Mouse (Mus musculus): ENCODE results near the gene Fat1. TPM values are rescaled to one million over a fixed set of nuclear protein-coding genes. Genes with fewer than 3 reads are reported as not detected.

The Fat1 gene
- polyA plus RNA-seq, 1 experiment, result 50.4 TPM

DNA sequence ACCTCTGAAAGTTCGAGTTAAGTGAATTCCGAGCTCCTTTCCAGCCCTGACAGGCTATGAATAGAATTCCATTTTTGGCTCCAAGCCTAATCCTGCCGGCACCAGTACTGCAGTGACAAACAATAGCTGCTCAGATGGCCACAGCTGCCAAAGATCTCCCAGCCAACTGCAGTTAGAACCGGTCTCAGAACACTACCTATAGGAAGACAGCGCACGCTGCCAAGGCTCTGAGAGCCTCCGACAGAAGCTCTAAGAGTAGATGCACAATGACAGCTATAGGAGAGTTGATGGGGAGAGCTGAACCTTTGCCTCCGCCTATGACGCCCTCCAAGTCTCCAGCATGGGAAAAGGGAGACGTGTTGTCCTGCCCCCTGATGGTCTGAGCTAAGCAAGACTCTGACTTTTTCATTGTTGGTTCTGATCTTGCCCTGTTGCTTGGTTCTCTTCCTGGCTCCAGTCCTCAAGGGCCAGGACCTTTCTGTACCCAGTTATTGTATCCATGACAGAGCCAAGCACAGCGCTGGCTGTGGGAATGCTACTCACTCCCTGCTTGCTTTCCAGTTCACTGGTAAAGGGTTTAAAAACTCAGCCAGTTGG lies 63.5 kb downstream of the Fat1 start:
- DNase-seq (ENCODE audit: extremely low spot score in 1 of 2, low spot score in 1 of 2), result peak; percentile 28 to 64

DNA sequence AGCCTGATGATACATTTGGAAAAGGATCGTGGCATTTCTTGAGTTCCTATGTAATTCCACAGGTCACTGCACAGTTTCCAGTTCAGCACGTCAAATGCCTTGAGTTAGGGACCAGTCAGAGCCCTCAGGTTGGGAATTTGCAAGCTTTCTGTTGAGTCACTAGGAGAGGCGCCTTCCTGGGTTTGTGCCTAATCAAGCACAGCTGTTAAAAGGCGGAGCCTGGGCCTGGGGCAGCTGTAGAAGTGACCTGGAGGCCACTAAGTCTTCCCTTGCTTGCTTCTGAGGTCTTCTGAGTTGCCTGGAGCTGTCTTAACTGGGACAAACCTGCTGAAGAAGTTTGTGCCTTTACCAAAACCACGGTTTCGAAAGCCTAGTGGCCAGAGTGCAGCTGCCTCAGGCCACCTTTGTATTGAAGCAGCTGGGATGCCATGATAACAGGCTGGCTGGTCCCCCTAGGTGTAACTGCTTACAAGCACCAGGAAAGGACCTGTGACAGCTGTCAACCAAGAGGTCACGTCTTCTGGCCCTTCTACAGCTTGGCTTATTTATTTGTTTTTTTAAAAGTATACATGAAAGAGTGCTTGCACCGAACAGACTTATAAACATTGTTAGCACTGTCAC lies 66.4 kb downstream of the Fat1 start:
- DNase-seq (ENCODE audit: extremely low spot score in 1 of 2, low spot score in 1 of 2), result no peak

DNA sequence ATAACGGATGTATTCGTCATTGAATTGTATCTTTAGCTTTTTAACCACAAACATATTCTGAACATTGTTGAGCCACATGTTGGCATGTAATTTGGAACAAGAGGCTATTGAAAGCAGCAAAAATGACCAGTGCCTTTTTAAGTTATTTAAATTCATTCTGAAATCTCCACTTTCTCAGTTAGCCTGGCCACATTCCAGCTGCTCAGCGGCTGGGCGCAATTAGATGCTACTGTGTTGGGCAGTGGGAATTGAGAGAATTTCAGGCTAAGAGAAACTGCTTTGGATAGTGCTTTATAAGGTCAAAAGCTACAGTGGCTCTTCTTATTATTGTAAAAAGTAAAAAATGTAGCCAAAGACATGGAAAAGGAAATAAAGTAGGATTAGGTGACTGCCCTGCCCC lies 67.4 kb downstream of the Fat1 start:
- DNase-seq (ENCODE audit: extremely low spot score in 1 of 2, low spot score in 1 of 2), result no peak

DNA sequence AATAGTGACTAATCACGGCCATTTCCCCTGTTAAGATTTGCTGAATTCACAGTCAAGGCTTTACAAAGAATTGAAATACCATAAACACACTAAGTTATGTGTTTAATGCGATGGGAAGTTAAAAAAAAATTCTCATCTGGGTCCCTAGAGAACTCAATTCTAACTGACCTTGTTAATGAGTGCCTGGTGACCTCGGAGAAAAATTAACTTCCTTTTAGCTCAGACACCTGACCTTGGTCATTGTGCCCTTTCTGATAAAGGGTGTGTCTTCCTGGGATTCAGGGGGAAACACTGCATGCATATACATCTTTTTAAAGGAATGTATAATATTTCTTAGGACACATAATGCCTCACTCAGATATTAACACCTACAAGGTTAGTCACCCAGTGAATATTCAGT lies 68.8 kb downstream of the Fat1 start:
- DNase-seq (ENCODE audit: extremely low spot score in 1 of 2, low spot score in 1 of 2), result no peak

DNA sequence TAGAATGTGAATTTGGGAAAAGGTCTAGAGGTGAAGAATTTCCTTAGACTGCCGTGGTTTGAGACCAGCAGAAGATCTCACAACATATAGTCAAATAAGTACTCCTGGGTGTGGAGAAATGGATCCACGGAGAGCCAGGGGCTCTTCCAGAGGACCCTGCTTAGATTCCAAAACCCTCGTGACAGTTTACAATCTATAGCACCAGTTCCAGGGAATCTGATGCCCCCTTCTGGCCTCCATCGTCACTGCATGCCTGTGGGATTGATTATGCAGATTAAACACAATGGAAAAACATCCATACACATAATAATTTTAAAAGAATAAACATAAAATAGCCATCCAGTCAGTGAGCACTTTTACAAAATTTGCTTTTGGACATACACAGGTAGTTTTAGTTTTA lies 75.4 kb downstream of the Fat1 start:
- peak in 1 of 2 experiments; percentile 81 for DNase-seq (ENCODE audit: extremely low spot score in 1 of 2, low spot score in 1 of 2)

DNA sequence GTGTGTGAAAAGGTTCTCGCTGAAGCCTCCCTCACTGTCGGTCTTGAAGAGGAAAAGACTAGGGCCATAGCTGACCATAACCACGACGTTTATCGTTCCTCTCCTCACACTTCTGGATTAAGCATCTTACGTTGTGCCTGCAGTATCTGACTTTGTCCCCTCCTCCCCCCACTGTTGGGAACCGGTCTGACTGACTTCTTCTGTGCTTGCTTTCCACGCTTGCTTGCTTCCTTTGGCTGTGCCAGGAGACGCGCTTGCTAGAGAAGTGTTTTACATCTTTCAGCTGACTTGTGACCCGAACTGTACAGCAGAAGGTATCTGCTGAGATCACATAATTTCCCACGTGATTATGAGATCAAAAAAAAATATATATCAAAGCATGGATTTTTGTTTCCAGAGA lies 76.5 kb downstream of the Fat1 start:
- DNase-seq (ENCODE audit: extremely low spot score in 1 of 2, low spot score in 1 of 2), result no peak

DNA sequence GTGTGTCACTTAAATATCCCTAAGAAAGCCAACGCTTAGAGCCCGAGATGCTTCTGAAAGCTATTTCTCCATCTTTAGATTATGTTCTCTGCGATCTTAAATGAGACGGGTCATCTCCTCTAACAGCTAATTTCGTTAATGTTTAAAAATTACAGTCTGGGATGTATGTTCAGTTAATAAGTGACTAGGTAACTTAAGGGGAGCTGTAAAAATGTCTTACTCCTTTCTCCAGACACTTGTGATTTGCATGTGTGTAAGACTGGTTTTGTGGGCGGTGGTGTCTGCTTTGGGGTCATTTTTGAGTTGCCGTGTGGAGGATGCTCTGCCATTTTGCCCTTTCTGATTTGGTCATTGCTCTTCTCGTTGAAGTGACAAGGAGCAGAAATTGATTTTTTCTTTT lies 78.6 kb downstream of the Fat1 start:
- DNase-seq (ENCODE audit: extremely low spot score in 1 of 2, low spot score in 1 of 2), result no peak

DNA sequence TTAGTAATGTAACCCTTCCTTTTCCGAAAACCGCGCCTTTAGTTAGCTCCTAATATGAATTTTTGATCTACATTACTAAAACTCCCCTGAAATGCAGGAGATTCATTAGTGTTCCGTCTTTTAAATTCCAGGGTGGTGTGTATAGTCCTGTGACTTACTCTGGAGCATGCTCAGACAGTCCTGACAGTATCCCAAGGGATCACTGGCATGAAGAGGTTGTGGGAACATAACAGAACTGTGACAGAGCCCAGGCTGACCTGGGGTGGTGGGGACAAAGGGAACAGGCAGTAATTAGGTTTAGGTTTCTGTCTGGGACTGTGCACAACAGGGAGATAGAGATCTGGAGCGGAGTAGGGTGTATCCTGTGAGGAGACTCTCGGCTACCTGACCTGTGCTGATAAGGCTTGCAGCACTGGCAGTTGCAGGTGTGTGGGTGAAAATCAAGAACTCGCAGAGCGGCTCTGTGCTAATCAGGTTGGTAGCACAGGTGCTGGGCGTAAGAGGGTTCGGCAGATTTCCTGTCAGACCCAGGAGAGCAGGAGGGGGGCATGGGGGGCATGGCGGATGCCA lies 79.3 kb downstream of the Fat1 start:
- no peak for DNase-seq (ENCODE audit: extremely low spot score in 1 of 2, low spot score in 1 of 2)

DNA sequence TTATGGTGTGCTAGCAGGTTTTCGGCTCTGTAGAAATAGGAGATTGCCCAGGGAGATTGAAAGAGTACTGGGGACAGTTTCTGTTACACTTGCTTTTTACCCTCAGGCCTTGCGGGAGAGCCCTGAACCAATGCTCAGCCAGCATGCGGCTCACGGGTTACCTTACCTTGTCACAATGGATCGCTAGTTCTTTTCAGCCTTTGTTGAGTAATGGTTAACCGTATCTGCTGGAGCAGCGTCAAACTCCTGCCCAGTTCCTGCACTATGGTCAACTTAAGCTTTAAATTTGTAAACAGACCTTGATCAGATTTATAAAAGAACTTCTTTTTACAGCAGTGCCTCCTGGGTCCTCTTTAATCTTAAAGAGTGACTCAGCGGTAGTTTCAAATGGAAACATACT lies 80.6 kb downstream of the Fat1 start:
- DNase-seq (ENCODE audit: extremely low spot score in 1 of 2, low spot score in 1 of 2), result no peak

DNA sequence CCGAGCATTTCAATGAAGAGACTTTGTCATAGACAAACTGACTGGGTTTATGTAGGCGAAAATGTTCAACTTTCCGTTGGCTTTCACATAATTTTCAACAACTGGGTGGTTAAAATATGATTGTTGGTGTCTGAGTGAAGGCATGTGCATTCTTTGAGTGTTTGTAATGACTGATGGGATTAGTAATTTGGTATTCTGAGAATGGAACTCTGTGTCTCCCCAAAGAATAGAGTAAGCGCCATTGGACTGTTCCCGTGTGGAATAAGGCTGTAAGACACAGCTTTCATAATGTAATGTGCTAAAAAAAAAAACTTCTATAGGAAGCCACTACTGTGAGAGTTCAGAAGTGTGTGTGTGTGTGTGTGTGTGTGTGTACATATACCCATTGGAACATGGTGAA lies 84.0 kb downstream of the Fat1 start:
- no peak for DNase-seq (ENCODE audit: extremely low spot score in 1 of 2, low spot score in 1 of 2)

DNA sequence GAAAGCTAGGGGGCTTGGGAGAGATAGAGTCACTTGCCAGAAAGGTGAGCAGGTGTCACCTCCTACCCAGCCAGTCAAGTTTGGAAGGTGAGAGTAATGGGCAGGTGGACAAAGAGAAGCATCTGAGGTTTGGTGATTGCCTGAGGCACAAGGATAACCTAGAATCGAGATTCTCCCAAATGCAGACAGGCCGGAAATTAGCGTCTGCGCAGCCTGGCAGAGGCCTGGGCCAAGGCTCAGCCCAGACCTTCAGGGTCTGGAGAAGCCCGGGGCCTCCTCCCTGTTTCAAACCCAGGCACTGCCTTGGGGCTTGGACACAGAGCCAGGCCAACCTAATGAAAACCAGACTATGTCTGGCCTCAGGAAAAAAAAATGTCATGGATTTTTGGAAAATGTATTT lies 85.9 kb downstream of the Fat1 start:
- no peak for DNase-seq (ENCODE audit: extremely low spot score in 1 of 2, low spot score in 1 of 2)

DNA sequence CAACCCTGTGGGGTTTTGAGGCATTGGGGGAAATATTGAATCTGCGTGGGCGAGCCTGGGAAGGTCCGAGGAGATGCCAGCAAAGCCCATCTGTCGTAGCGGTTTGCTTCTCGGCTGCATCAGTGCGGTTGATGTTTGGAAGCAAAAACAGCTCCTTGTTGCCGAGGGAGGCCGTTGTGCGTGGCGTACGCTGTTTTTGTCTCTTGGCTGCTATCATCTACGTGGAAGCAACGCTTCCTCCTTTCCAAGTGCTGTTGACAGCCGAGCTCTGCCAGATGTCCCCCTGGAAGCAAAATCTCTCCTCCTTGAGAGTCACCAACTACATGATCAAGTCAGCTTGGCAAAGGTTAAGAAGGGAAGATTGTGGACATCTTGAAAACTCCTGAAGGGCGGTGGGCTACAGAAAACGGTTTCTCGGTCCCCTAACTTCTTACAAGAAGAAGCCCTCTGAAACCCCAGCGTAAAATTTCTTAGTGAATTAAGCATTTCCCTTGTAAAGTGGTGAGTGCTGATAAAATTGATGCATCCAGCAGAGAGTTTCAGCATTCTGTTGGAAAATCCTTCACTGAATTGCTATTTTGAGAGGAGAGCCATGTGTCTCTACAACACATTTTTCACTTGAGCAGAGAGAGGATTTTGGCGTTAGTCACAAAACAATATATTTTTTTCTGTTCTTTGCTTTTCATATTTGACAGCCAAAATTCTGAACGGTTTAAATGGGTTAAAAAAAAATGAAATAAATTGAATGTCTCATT lies 86.8 kb downstream of the Fat1 start:
- DNase-seq (ENCODE audit: extremely low spot score in 1 of 2, low spot score in 1 of 2), result peak; percentile 66 to 80

DNA sequence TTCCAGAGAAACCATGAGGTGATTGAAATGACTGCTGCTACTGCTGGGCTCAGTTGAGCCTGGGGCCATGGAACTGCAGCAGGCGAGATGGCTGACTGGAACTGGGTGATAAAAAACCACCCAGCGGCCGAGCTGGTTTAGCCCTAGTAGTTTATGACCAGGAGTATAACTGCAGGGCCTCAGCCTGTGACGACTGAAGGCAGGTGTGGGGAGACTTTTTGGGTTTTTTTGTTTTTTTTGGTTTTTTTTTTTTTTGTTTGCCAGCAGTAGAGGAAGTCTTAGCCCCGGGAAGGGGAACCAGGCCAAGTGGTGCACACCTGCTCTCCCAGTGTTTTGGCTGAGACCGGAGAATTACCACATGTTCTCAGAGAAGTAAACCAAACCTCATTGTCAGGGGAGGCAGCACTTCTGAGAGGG lies 92.8 kb downstream of the Fat1 start:
- no peak for DNase-seq (ENCODE audit: extremely low spot score in 1 of 2, low spot score in 1 of 2)

DNA sequence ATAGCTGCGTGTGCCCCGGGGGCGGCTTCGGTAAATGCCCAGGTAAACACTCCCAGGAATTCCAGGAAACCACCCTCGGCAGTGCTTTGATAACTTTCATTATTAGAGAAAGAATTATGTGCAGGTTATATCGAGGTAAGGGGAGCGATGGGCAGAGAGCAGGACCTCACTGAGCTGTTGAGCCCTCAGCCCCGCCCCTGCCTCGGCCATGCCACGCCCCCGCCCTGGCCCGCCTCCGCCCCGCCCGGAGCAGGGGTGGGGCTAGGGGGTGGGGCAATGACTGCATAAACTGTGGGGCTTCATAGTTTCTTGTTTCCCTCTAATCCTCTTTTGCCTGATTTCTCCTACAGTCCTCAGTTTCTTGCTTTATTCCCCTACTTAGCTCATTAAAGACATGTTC lies 103.1 kb downstream of the Fat1 start:
- DNase-seq (ENCODE audit: extremely low spot score in 1 of 2, low spot score in 1 of 2), result no peak

DNA sequence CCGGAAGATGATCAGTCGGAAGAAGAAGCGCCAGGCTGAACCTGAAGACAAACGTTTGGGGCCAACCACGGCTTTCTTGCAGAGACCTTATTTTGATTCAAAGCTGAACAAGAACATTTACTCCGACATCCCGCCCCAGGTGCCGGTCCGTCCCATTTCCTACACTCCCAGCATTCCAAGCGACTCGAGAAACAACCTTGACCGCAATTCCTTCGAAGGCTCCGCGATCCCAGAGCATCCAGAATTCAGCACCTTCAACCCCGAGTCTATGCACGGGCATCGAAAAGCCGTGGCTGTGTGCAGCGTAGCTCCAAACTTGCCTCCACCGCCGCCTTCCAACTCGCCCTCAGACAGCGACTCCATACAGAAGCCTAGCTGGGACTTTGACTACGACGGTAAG lies 108.9 kb downstream of the Fat1 start:
- no peak for DNase-seq (ENCODE audit: extremely low spot score in 1 of 2, low spot score in 1 of 2)

DNA sequence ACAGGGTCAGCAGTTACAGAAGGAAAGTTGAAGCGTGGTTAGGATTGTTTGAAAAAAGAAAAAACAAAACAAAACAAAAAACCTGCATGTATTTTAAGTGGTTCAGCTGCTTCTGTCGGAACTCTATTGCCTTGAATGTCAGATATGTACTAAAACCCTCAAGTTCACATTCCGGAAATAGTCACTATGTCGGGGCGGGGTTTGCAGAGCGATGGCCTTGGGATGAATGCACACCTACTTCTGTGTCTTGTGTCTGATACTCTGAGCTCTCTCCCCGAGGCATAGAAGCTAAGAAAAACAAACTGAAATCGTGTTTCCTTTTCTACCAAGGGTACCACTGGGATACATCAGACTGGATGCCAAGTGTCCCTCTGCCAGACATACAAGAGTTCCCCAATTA lies 115.2 kb downstream of the Fat1 start:
- no peak for DNase-seq (ENCODE audit: extremely low spot score in 1 of 2, low spot score in 1 of 2)

DNA sequence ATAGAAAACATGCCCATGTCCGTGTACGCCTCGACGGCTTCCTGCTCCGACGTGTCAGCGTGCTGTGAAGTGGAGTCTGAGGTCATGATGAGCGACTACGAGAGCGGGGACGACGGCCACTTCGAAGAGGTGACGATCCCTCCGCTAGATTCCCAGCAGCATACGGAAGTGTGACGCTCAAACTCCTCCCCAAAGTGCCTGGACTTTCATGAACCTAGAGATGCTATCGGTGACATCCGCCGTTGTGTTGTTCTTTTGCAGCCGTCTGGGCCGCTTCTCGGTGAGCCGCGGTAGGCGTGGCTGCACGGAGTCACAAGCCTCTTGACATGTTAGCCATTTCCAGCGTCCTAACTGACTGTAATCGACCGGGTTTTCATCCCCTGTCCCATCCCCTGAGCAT lies 116.0 kb downstream of the Fat1 start:
- no peak for DNase-seq (ENCODE audit: extremely low spot score in 1 of 2, low spot score in 1 of 2)

DNA sequence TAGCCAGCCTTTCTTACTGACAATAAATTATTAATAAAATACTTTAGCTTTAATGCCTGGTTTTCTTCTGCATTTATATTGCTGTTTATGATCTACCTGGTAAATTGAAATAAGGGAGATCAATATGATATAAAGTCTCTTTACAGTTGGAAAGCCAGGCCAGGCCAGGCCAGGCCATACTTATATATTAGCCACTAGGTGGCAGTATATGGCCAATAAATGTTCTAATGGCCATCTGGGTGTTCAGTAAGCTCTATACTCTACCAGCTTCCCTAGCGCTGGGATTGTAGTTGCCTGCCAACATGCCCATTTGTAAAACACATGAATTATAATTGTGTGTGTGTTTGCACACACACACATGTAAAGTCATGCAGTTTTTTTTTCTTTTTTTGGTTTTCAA lies 117.0 kb downstream of the Fat1 start:
- no peak for DNase-seq (ENCODE audit: extremely low spot score in 1 of 2, low spot score in 1 of 2)

DNA sequence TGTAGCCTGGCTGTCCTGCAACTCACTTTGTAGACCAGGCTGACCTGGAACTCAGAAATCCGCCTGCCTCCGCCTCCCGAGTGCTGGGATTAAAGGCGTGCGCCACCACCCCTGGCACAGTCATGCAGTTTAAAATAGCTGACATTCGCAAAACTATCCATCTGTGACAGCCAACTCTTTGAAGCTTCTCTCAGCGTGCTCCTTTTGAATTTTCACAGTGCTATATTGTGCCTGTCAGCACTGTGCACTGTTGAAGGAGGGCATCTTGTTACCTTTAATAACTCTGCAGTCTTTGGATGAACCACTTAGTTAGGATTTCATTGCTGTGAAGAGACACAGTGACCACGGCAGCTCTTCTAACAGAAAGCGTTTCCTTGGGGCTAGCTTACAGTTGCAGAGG lies 117.4 kb downstream of the Fat1 start:
- DNase-seq (ENCODE audit: extremely low spot score in 1 of 2, low spot score in 1 of 2), result peak in 1 of 2 experiments; percentile 23

DNA sequence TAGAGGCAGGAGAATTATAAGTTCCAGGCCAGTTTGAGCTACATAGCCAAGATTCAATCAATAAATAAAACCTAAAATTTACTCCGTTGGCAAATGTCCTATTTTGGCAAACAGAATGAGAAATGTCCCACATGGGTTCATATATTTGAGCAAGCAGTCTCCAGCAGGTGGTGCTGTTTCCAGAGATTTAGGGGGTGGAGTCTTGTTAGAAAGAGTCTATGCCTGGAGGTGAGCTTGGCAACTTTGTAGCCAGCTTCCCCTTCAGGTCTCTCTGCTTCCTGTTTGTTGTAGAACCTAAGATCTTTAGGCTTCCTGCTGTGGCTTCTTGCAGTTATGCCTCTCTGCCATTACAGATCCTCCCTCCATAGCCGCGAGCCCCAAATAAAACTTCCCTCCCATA lies 120.3 kb downstream of the Fat1 start:
- DNase-seq (ENCODE audit: extremely low spot score in 1 of 2, low spot score in 1 of 2), result no peak

DNA sequence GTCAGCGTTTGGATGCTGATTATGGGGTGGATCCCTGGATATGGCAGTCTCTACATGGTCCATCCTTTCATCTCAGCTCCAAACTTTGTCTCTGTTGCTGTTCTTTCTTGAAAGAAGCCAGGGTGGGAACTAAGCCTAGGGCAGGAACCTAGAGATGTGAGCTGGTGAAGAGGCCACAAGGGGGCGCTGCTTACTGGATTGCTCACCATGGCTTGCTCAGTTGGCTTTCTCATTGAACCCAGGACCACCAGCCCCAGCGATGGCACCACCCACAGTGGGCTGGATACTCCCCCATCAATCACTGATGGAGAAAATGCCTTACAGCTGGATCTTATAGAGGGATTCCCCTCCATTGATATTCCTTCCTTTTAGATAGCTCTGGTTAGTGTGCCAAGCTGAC lies 121.6 kb downstream of the Fat1 start:
- DNase-seq (ENCODE audit: extremely low spot score in 1 of 2, low spot score in 1 of 2), result no peak

DNA sequence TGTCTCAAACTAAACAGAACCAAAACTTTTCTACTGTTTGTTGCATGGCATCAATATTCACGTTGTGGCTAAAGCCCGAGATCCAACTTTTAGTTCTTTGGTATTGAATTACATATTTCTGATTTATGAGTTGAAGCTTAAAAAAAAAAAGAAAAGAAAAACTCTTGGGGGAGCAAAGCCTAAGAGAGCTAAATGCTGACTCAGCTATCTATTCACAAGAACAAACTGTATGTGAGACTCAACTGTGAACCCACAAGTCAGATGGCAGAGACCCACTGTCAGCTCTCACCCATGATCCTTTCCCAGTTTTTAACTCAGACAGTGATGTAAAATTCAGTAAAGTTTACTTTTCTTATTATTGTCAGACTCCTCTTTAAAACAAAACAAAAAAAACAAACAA lies 124.8 kb downstream of the Fat1 start:
- no peak for DNase-seq (ENCODE audit: extremely low spot score in 1 of 2, low spot score in 1 of 2)
